Mouse (Mus musculus) hindbrain, embryonic 12.5 days (tissue): Measurements from ENCODE around the gene Zswim4. TPM values are rescaled to one million over a fixed set of nuclear protein-coding genes. Genes with fewer than 3 reads are reported as not detected.

Experiments
- ATAC-seq: fragments of 200-750 bp; cut with Nextera tagmentation; 2 replicates; pipeline ENCODE4 v1.8.0; 2017; ENCODE audit warnings: moderate TSS enrichment; ENCODE audit not compliant: low FRiP score
- H3K27ac ChIP-seq: fragments of 300-500 bp; sonication (generic); 2 replicates; pipeline ENCODE4 v1.5.1; 2016; ENCODE audit warnings: mild to moderate bottlenecking
- H3K27me3 ChIP-seq: fragments of 300-500 bp; sonication (generic); 2 replicates; pipeline ENCODE4 v1.6.1; 2016; ENCODE audit warnings: mild to moderate bottlenecking
- H3K36me3 ChIP-seq: fragments of 300-500 bp; sonication (generic); 2 replicates; pipeline ENCODE4 v1.6.1; 2016; ENCODE audit warnings: mild to moderate bottlenecking
- H3K4me1 ChIP-seq: fragments of 300-500 bp; sonication (generic); 2 replicates; pipeline ENCODE4 v1.6.1; 2016
- H3K4me2 ChIP-seq: fragments of 300-500 bp; sonication (generic); replicated peaks from 2 replicates; pipeline ENCODE4 v1.6.1; 2016; ENCODE audit warnings: mild to moderate bottlenecking
- H3K4me3 ChIP-seq: fragments of 300-500 bp; sonication (generic); 2 replicates; pipeline ENCODE4 v1.5.1; 2016; ENCODE audit warnings: mild to moderate bottlenecking
- H3K9ac ChIP-seq: fragments of 300-500 bp; sonication (generic); 2 replicates; pipeline ENCODE4 v1.6.1; 2016; ENCODE audit warnings: mild to moderate bottlenecking, moderate library complexity
- H3K9me3 ChIP-seq: fragments of 300-500 bp; sonication (generic); replicated peaks from 2 replicates; pipeline ENCODE4 v1.6.1; 2016; ENCODE audit warnings: mild to moderate bottlenecking
- WGBS: fragments of 180-500 bp; shearing (Covaris S2); methylation state at CpG from one replicate; pipeline ENCODE4 v1.1.7; 2016; 5-methylcytosine and 5-hydroxymethylcytosine counted together
- polyA plus RNA-seq: library from polyadenylated mRNA; unstranded; fragments of >200 nt; fragmentation: Nextera tagmentation; extraction: Ambion mirVana; gene quantifications from 2 replicates; pipeline ENCODE4 v1.2.1, GENCODE M21; 2016

Gene Zswim4
- polyA plus RNA-seq, 1 experiment from 2014 or later: 57.5 TPM

- Histone ChIP-seq H3K27me3 (peaks cover 7% of the 10 kb centered on the region), H3K4me3 (peak overlapping the region; percentile 90), H3K9ac (peak overlapping the region; percentile 99), H3K27ac (peak overlapping the region; percentile 96), H3K4me1 (peaks cover 54% of the 10 kb centered on the region), H3K36me3 (no peaks in the 10 kb centered on the region), H3K4me2 (peak overlapping the region; percentile 75), H3K9me3 (no peaks in the 10 kb centered on the region)
- 22% methylated on average over 20 of the region's 21 CpGs for WGBS
- no peak; the same call in 1 of the 2 replicates for ATAC-seq
Observed at GRCm38 (mm10) chr8:84184085-84185043, 52.5 kb downstream of the Zswim4 start.

GRCm38 (mm10) chr8:84183261-84184084 lies 53.4 kb downstream of the Zswim4 start:
- Histone ChIP-seq H3K4me2 (peak overlapping the region; percentile 75), H3K27ac (peak overlapping the region; percentile 96), H3K9me3 (no peaks in the 10 kb centered on the region), H3K27me3 (peaks cover 7% of the 10 kb centered on the region), H3K9ac (peak overlapping the region; percentile 99), H3K36me3 (no peaks in the 10 kb centered on the region), H3K4me1 (peaks cover 62% of the 10 kb centered on the region), H3K4me3 (peak overlapping the region; percentile 90)
- peak; percentile 51 for ATAC-seq
- under 1% methylated on average over 76 of the region's 87 CpGs for WGBS

GRCm38 (mm10) chr8:84182833-84183232 lies 54.0 kb downstream of the Zswim4 start:
- H3K9me3 ChIP-seq: no peaks in the 10 kb centered on the region
- H3K4me2 ChIP-seq: peak overlapping the region; percentile 75
- 67% methylated on average over 4 of the region's 4 CpGs for WGBS
- peaks cover 63% of the 10 kb centered on the region for H3K4me1 ChIP-seq
- H3K27ac ChIP-seq: peak overlapping the region; percentile 96
- H3K9ac ChIP-seq: peak overlapping the region; percentile 99
- H3K27me3 ChIP-seq: peaks cover 7% of the 10 kb centered on the region
- no peaks in the 10 kb centered on the region for H3K36me3 ChIP-seq
- H3K4me3 ChIP-seq: peak overlapping the region; percentile 90
- ATAC-seq: no peak

GRCm38 (mm10) chr8:84180530-84181190 lies 56.2 kb downstream of the Zswim4 start:
- Histone ChIP-seq H3K9me3 (no peaks in the 10 kb centered on the region), H3K4me2 (peak overlapping the region; percentile 75), H3K9ac (peak overlapping the region; percentile 68), H3K36me3 (peaks cover 7% of the 10 kb centered on the region), H3K4me1 (peaks cover 65% of the 10 kb centered on the region), H3K27ac (peak overlapping the region; percentile 94), H3K27me3 (peaks cover 3% of the 10 kb centered on the region; the same call in 1 of the 2 replicates), H3K4me3 (peak overlapping the region; percentile 32)
- peak; percentile 73 for ATAC-seq
- WGBS: under 1% methylated on average over 16 of the region's 16 CpGs

GRCm38 (mm10) chr8:84179946-84180345 lies 56.9 kb downstream of the Zswim4 start:
- peaks cover 14% of the 10 kb centered on the region for H3K36me3 ChIP-seq
- H3K4me2 ChIP-seq: peak overlapping the region; percentile 75
- no peak; the same call in 1 of the 2 replicates for ATAC-seq
- H3K4me1 ChIP-seq: peaks cover 65% of the 10 kb centered on the region
- H3K4me3 ChIP-seq: peak overlapping the region; percentile 32
- no peaks in the 10 kb centered on the region for H3K9me3 ChIP-seq
- no peaks in the 10 kb centered on the region; the same call in 1 of the 2 replicates for H3K27me3 ChIP-seq
- peak overlapping the region; percentile 94 for H3K27ac ChIP-seq
- WGBS: 3% methylated on average over 4 of the region's 4 CpGs
- peak overlapping the region; percentile 68 for H3K9ac ChIP-seq

GRCm38 (mm10) chr8:84178592-84178991 lies 58.3 kb downstream of the Zswim4 start:
- Histone ChIP-seq H3K27ac (no peak overlapping the region), H3K4me1 (peaks cover 56% of the 10 kb centered on the region), H3K9ac (no peak overlapping the region), H3K4me2 (no peak overlapping the region; the same call in 1 of the 2 replicates), H3K4me3 (no peak overlapping the region), H3K27me3 (no peaks in the 10 kb centered on the region), H3K36me3 (peaks cover 27% of the 10 kb centered on the region), H3K9me3 (no peaks in the 10 kb centered on the region)
- ATAC-seq: no peak
- WGBS: 70% methylated on average over 8 of the region's 8 CpGs

DNA sequence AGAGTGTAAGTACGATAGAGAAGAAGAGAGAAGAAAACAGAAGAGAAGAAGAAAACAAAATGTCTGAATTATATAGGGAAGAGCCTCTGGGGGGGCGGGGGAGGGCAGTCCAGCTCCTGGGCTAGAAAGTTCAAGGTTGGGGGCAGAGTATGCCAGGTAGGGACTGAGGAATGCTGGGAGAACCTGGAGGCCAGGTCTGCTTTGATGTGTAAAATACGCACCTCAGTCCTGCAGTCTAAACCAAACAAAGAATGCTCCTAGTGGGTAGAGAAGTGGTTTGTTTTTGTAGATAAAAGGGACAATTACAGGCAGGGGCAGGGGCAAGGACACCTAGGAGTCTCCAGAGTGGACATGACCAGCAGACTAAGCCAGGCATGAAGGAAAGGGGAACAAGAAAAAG lies 59.5 kb downstream of the Zswim4 start:
- Histone ChIP-seq H3K4me3 (no peak overlapping the region), H3K27ac (no peak overlapping the region), H3K9me3 (no peaks in the 10 kb centered on the region), H3K9ac (no peak overlapping the region), H3K4me1 (peaks cover 49% of the 10 kb centered on the region), H3K36me3 (peaks cover 39% of the 10 kb centered on the region), H3K27me3 (no peaks in the 10 kb centered on the region), H3K4me2 (no peak overlapping the region)
- WGBS: 93% methylated on average over 3 of the region's 3 CpGs
- ATAC-seq: no peak

DNA sequence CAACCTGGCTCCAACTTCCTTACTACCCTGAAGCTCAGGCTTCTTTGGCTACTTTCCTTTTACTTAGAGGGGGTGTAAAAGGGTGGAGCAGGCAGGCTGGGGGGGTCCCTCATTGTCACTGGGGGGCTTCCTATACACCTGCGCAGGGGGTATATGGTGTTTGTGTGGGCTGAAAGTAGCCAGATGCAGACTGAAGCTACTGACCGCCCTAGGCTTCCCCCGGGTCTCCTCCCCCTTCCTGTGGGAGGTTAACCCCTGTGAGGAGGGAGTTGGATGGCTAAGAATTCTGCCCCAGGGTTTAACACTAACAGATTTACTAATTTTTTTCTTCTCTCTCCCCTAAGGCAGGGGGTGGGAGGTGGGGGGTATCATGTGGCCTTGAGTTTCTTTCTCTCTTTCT lies 60.3 kb downstream of the Zswim4 start:
- no peaks in the 10 kb centered on the region for H3K27me3 ChIP-seq
- WGBS: 47% methylated on average over 3 of the region's 3 CpGs
- H3K27ac ChIP-seq: no peak overlapping the region
- no peaks in the 10 kb centered on the region for H3K9me3 ChIP-seq
- H3K36me3 ChIP-seq: peaks cover 47% of the 10 kb centered on the region
- H3K4me2 ChIP-seq: no peak overlapping the region
- no peak overlapping the region for H3K4me3 ChIP-seq
- no peak overlapping the region for H3K9ac ChIP-seq
- no peak for ATAC-seq
- peaks cover 41% of the 10 kb centered on the region for H3K4me1 ChIP-seq

DNA sequence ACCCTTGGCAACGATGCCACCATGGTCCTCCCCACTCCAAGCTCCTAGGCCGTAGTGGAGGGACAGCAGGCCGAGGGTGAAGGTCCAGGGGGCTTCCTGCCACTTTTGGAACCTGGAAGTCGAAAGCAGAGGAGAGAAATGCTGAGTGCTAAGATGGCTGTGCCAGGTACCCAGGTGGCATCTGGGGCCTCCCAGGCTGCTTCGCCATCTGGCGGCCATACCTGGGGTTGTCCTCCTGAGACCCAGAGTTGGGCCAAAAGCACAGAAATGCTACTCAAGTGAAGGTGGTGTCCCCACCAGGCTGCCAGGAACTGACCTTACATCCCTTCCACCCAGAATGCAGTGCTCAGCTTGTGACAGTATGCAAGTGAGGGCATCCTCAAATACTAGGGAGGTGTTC lies 63.0 kb downstream of the Zswim4 start:
- no peak overlapping the region for H3K27ac ChIP-seq
- H3K36me3 ChIP-seq: peaks cover 64% of the 10 kb centered on the region
- no peak overlapping the region for H3K4me2 ChIP-seq
- H3K4me3 ChIP-seq: no peak overlapping the region
- peaks cover 14% of the 10 kb centered on the region for H3K4me1 ChIP-seq
- 79% methylated on average over 6 of the region's 6 CpGs for WGBS
- no peak for ATAC-seq
- no peaks in the 10 kb centered on the region for H3K9me3 ChIP-seq
- H3K9ac ChIP-seq: no peak overlapping the region
- H3K27me3 ChIP-seq: no peaks in the 10 kb centered on the region

DNA sequence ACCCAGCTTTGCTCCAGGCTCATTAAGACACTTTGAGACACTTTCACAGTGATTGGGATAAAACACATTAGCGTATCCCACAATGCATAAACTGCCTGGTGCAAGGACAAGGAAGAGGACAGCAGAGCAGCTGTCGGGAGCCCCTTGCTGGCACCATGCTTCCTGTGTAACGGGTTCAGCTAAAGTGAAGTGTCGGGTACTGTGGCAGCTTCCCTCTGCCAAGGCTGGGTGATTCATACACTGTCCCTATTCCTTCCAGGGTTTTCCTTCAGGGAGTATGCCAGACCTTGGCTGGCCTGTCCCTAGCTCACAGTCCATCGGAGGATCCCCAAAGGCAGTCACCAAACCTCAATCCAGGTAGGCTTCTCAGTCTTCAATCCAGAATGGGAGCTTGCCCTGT lies 66.8 kb downstream of the Zswim4 start:
- no peak overlapping the region for H3K4me3 ChIP-seq
- 87% methylated on average over 5 of the region's 5 CpGs for WGBS
- H3K27ac ChIP-seq: no peak overlapping the region
- H3K36me3 ChIP-seq: peaks cover 51% of the 10 kb centered on the region
- no peak for ATAC-seq
- H3K4me1 ChIP-seq: no peaks in the 10 kb centered on the region
- H3K9me3 ChIP-seq: no peaks in the 10 kb centered on the region
- H3K9ac ChIP-seq: no peak overlapping the region
- H3K4me2 ChIP-seq: no peak overlapping the region
- no peaks in the 10 kb centered on the region for H3K27me3 ChIP-seq

DNA sequence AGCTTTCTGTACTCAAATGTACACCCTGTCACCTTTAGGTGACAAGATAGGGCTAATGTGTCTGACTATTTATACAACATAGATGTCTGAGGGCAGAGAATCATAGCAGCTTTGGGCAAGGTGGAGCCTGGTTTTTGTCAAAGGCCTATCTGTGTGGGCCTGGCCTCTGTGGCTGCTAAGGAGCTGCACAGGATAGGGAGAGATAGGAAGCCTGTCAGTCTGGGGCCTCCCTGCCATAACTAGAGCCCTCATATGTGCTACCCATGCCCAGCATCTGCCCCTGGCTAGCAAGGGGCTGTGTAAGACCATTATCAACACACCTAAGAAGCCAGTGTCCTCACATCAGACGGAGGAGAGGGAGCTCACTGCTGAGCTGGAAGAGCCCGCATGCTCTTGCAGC lies 69.2 kb downstream of the Zswim4 start:
- Histone ChIP-seq H3K9me3 (no peaks in the 10 kb centered on the region), H3K4me1 (no peaks in the 10 kb centered on the region), H3K36me3 (peaks cover 28% of the 10 kb centered on the region), H3K4me3 (no peak overlapping the region), H3K27me3 (no peaks in the 10 kb centered on the region), H3K9ac (no peak overlapping the region), H3K27ac (no peak overlapping the region), H3K4me2 (no peak overlapping the region)
- WGBS: 87% methylated on average over 2 of the region's 2 CpGs
- no peak for ATAC-seq
